Mouse (Mus musculus) kidney, embryonic 16.5 days (tissue): ENCODE results near the gene Sdf4. TPM values are rescaled to one million over a fixed set of nuclear protein-coding genes. Genes with fewer than 3 reads are reported as not detected.

Experiments used
- ATAC-seq: fragments of 200-750 bp; cut with Nextera tagmentation; 2 replicates; pipeline ENCODE4 v1.8.0; 2017; ENCODE audit warnings: moderate TSS enrichment; ENCODE audit not compliant: low FRiP score, low TSS enrichment
- H3K27ac ChIP-seq: fragments of 300-500 bp; sonication (generic); 2 replicates; pipeline ENCODE4 v1.5.1; 2014; ENCODE audit warnings: low read length
- H3K27me3 ChIP-seq: fragments of 300-500 bp; sonication (generic); 2 replicates; pipeline ENCODE4 v1.6.1; 2014; ENCODE audit warnings: low read length, control low read depth, mixed read lengths; ENCODE audit not compliant: insufficient read depth
- H3K36me3 ChIP-seq: fragments of 300-500 bp; sonication (generic); 2 replicates; pipeline ENCODE4 v1.6.1; 2014; ENCODE audit warnings: low read length, control low read depth, mixed read lengths; ENCODE audit not compliant: insufficient read depth
- H3K4me1 ChIP-seq: fragments of 300-500 bp; sonication (generic); 2 replicates; pipeline ENCODE4 v1.6.1; 2014; ENCODE audit warnings: low read length, control low read depth, mixed read lengths; ENCODE audit not compliant: insufficient read depth
- H3K4me2 ChIP-seq: fragments of 300-500 bp; sonication (generic); replicated peaks from 2 replicates; pipeline ENCODE4 v1.6.1; 2014; ENCODE audit warnings: low read depth, low read length
- H3K4me3 ChIP-seq: fragments of 300-500 bp; sonication (generic); 2 replicates; pipeline ENCODE4 v1.5.1; 2014; ENCODE audit warnings: mild to moderate bottlenecking, low read length
- H3K9ac ChIP-seq: fragments of 300-500 bp; sonication (generic); replicated peaks from 2 replicates; pipeline ENCODE4 v1.6.1; 2014; ENCODE audit warnings: low read length
- H3K9me3 ChIP-seq: fragments of 300-500 bp; sonication (generic); 2 replicates; pipeline ENCODE4 v1.6.1; 2016; ENCODE audit warnings: low read length, control low read depth
- WGBS: fragments of 180-500 bp; shearing (Covaris S2); extraction: QIAGEN DNeasy Blood & Tissue Kit; methylation state at CpG from one replicate; pipeline ENCODE4 v1.1.7; 2014; 5-methylcytosine and 5-hydroxymethylcytosine counted together
- polyA plus RNA-seq: library from polyadenylated mRNA; unstranded; fragments of >200 nt; fragmentation: Nextera tagmentation; extraction: Ambion mirVana; gene quantifications from 2 replicates; pipeline ENCODE4 v1.2.1, GENCODE M21; 2015

The Sdf4 gene
- polyA plus RNA-seq, 1 experiment from 2014 or later = 182 TPM

DNA sequence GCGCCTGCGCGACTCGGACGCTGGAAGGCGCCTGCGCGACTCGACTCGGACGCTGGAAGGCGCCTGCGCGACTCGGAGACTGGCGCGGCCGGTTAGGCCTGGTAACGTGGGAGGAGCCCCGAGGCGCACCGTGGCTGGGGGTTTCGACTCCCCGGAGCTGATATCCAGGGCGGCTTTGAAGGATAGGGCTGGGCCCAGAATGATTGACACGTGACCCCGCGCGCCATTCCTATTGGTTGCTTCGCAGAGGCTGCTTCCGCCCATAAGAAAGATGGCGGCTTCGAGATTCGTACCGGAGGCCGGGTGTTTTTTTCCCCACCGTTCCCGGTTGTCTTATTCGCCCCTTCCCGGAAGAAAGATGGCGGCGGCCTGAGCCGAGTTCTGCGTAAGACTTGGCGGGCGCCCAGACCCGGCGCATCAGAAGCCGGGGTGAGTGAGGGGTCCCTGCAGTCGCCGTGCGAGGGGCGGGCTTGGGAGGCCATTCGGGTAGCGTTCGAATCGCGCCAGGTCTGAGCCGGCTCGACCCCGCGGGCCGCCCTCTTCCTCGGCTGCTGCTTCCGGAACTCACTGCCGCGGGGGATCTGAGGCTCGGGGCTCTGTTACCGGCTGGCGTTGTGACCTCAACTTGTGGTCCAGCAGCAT, 355 bp downstream of the Sdf4 start:
- Histone ChIP-seq H3K27me3 (no peaks in the 10 kb centered on the region), H3K4me1 (peaks cover 24% of the 10 kb centered on the region), H3K9ac (peak overlapping the region; percentile 94), H3K36me3 (peaks cover 26% of the 10 kb centered on the region), H3K27ac (peak overlapping the region; percentile 94), H3K9me3 (no peaks in the 10 kb centered on the region), H3K4me3 (peak overlapping the region; percentile 91), H3K4me2 (peak overlapping the region; percentile 77)
- WGBS = under 1% methylated on average over 69 of the region's 70 CpGs
- ATAC-seq = peak; percentile 92

DNA sequence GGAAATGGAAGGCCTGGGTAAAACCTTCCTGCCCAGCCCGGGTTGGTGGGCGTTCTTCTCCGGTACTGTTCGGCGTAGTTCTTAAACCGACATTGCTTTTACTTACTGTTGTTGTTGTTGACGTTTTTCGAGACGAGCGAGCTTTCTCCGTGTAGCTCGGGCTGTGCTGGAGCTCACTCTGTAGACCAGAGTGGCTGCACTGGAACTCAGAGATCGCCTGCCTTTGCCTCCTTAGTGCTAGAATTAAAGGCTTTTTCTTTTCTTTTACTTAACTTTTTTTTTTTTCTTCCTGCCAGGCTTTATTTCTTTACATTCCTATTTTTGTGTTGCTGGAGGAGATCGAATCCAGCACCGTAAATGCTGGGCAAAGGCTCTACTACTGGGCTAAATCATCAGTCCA, 934 bp downstream of the Sdf4 start:
- H3K9ac ChIP-seq = peak overlapping the region; percentile 94
- peak overlapping the region; percentile 91 for H3K4me3 ChIP-seq
- peak overlapping the region; percentile 77 for H3K4me2 ChIP-seq
- H3K36me3 ChIP-seq = peaks cover 31% of the 10 kb centered on the region
- WGBS = 5% methylated on average over 15 of the region's 15 CpGs
- ATAC-seq = no peak
- no peaks in the 10 kb centered on the region for H3K9me3 ChIP-seq
- H3K4me1 ChIP-seq = peaks cover 24% of the 10 kb centered on the region
- H3K27ac ChIP-seq = peak overlapping the region; percentile 94
- no peaks in the 10 kb centered on the region for H3K27me3 ChIP-seq

DNA sequence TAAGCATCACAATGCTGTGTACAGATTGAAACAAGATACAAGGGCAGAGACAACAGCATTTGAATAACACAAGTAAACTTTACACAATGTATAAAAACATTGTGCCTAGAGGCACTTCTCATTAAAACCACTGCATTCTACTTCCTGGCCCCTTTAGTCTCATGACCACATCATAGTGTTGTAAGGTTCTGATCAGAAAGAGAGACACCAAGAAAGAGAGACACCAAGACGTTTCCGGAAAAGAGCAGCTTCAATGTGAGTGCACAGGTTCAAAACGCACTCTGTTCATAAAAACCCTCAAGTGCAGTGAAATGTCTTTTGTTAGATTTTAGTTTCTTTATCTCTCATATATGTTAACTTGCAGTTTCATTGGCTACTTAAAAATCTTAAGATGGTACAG, 11.4 kb downstream of the Sdf4 start:
- Histone ChIP-seq H3K27me3 (no peaks in the 10 kb centered on the region), H3K9ac (no peak overlapping the region), H3K27ac (no peak overlapping the region), H3K4me3 (no peak overlapping the region), H3K9me3 (no peaks in the 10 kb centered on the region), H3K4me2 (no peak overlapping the region), H3K4me1 (no peaks in the 10 kb centered on the region), H3K36me3 (peaks cover 82% of the 10 kb centered on the region)
- no peak for ATAC-seq
- 89% methylated on average over 3 of the region's 3 CpGs for WGBS

DNA sequence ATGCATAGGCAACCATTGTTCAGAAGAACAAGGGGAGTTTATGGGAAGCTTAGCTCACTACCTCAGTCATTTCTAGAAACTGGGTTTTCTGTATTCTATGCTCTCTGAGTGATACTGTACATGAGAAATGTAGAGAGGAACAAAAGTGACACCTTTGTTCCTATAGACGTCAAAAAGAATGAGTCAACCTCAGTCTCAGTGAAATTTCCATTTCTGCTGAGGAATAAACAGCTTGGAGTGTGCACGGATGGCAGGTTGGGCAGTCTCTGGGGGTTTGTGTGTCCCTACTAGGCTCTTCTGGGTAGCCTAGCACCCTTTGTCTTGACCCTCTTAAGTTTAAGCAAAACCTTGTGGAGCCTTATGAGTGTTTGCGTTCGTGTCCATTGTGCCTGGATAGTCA, 15.7 kb downstream of the Sdf4 start:
- Histone ChIP-seq H3K36me3 (peaks cover 80% of the 10 kb centered on the region), H3K4me3 (no peak overlapping the region), H3K27me3 (no peaks in the 10 kb centered on the region), H3K27ac (no peak overlapping the region), H3K4me1 (no peaks in the 10 kb centered on the region), H3K9ac (no peak overlapping the region), H3K4me2 (no peak overlapping the region), H3K9me3 (no peaks in the 10 kb centered on the region)
- ATAC-seq = no peak
- 94% methylated on average over 4 of the region's 4 CpGs for WGBS

DNA sequence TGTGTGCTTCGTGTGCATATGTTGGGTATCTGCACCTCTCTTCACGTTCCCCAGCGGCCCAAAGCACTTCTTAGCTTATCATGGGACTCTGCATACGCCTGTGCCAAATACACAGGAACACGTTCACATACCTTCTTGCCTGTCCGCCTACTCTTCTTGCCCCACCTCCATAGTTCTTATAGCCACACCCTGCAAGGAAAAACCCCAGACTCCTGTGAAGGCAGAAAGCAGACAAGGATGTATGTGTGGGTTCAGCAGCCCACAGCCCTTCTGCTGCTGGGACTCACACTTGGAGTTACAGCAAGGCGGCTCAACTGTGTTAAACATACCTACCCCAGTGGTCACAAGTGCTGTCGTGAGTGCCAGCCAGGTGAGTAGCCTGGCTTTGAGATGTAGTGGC, 21.0 kb downstream of the Sdf4 start, which contains the start of gene Tnfrsf4:
Gene Tnfrsf4, plus strand, starts transcription at position 207 of the 400 bp plus-strand sequence.
- Histone ChIP-seq H3K4me1 (no peaks in the 10 kb centered on the region), H3K27me3 (no peaks in the 10 kb centered on the region), H3K4me3 (no peak within 1 kb of the TSS), H3K4me2 (no peak within 1 kb of the TSS), H3K36me3 (peaks cover 43% of the 10 kb centered on the region), H3K27ac (no peak within 1 kb of the TSS), H3K9ac (no peak within 1 kb of the TSS), H3K9me3 (no peaks in the 10 kb centered on the region)
- no peak for ATAC-seq
- 80% methylated on average over 8 of the region's 8 CpGs for WGBS

DNA sequence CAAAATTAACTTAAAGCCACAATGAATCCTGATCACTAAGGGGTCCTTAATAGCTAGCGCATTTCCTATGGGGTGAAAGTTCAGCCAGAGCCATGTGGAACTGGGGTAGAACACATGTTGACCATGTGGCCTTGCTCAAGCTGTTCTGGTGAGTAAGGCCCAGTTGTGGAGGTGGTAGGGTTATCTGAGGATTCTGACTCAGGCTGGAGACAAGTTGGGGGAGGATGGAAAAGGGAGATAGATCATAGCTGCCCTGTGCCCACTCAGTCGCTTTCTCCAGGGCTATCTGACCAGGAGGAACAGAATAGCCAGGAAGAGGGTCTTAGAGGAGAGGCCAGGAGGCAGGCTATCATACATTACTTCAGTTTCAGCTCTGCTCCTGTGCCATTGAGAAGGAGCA, 21.8 kb downstream of the Sdf4 start:
- Histone ChIP-seq H3K4me1 (no peaks in the 10 kb centered on the region), H3K36me3 (peaks cover 35% of the 10 kb centered on the region), H3K4me3 (no peak overlapping the region), H3K9ac (no peak overlapping the region), H3K9me3 (no peaks in the 10 kb centered on the region), H3K4me2 (no peak overlapping the region), H3K27me3 (no peaks in the 10 kb centered on the region), H3K27ac (no peak overlapping the region)
- 95% methylated on average over 2 of the region's 2 CpGs for WGBS
- no peak for ATAC-seq

DNA sequence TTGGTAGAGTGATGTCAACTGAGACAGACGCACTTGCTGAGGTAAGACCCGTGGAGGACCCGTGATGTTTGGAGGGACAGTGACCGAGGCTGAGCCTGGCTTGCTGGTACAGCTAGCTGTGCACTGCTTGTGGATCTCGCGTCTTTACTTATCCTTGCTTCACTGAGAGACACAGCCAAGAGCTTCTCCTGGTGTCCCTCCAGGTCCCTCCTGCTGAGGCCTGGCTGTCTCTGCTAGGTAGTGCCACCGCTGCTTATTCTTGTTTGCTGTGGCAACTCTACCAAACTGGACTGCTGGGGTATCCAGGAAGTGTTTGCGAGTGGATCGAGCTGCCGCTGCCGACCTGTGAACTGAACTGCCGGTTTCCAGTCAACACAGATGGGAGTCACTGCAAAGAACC, 27.1 kb downstream of the Sdf4 start:
- Histone ChIP-seq H3K4me2 (no peak overlapping the region), H3K36me3 (0 out of 2 replicates have a peak, but pooled peaks cover 8% of the 10 kb centered on the region), H3K4me1 (no peaks in the 10 kb centered on the region), H3K4me3 (no peak overlapping the region), H3K27me3 (no peaks in the 10 kb centered on the region), H3K27ac (no peak overlapping the region), H3K9ac (no peak overlapping the region), H3K9me3 (no peaks in the 10 kb centered on the region)
- ATAC-seq = no peak
- 88% methylated on average over 12 of the region's 12 CpGs for WGBS

DNA sequence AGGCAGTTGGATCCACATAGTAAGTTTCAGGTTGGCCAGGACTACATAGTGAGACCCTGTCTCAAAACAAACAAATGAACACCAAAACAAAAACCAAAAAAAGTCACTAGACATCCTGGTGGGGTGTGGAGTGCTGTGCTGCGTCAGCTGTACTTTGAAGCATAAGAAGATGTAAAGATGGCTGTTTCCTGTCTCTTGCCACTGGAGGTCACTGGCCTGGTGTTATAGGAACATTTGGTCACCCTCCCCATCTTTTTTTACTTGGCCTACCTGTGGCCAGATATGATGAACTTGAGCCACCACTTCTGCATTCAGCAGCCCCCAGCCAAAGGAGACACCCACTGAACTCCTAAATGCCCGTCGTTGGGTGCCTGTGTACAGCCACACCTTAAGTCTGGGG, 28.7 kb downstream of the Sdf4 start:
- Histone ChIP-seq H3K4me3 (no peak overlapping the region), H3K36me3 (0 out of 2 replicates have a peak, but pooled peaks cover 3% of the 10 kb centered on the region), H3K9ac (no peak overlapping the region), H3K27ac (no peak overlapping the region), H3K4me2 (no peak overlapping the region), H3K9me3 (no peaks in the 10 kb centered on the region), H3K27me3 (no peaks in the 10 kb centered on the region), H3K4me1 (peaks cover 7% of the 10 kb centered on the region; the same call in 1 of the 2 replicates)
- no peak for ATAC-seq
- WGBS = 71% methylated on average over 3 of the region's 3 CpGs

DNA sequence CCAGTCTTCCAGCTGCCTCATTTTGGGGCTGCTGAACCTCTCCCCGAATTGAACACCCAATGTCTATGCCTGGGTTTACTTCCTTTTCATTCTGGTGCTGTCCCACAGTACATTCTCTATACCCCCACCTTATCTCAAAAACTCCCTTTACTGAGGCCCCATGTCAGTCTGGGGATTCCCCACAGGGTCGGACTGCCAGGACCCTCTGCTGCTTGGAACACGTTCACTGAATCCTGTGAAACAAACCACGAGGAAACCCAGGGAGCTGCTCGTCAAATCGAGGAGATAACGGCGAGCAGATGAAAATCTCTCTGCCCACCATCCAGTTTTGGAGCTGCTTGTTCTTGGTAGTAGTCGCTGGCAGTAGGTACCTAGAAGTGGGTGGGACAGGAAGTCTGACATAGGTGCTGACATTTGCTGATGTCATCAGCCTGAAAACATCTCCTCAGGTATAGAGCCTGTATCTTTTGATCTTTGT, 29.3 kb downstream of the Sdf4 start:
- no peak for ATAC-seq
- peaks cover 7% of the 10 kb centered on the region; the same call in 1 of the 2 replicates for H3K4me1 ChIP-seq
- no peak overlapping the region for H3K9ac ChIP-seq
- no peaks in the 10 kb centered on the region for H3K27me3 ChIP-seq
- H3K4me2 ChIP-seq = no peak overlapping the region
- no peaks in the 10 kb centered on the region for H3K9me3 ChIP-seq
- H3K27ac ChIP-seq = no peak overlapping the region
- no peak overlapping the region for H3K4me3 ChIP-seq
- 72% methylated on average over 9 of the region's 9 CpGs for WGBS
- 0 out of 2 replicates have a peak, but pooled peaks cover 4% of the 10 kb centered on the region for H3K36me3 ChIP-seq

DNA sequence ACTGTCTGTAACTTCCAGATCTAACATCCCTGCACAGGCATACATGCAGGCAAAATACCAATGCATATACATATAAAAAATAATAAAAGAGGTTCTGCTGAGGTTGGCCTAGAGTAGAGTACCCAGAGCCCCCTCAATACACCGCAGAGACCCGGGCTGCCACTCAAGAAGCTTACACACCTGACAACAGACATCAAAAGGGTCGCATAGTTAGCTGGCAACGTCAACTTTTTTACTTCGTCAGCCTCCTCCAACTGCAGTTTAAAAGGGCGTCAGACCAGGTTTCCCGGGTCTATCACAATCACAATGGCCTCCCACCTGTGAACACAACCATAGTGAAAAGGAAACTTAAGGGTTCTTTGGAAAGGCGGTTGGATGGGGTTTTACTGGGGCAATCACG, 30.8 kb downstream of the Sdf4 start:
- no peak overlapping the region for H3K4me3 ChIP-seq
- peaks cover 16% of the 10 kb centered on the region; the same call in 1 of the 2 replicates for H3K36me3 ChIP-seq
- no peak overlapping the region for H3K4me2 ChIP-seq
- H3K9me3 ChIP-seq = no peaks in the 10 kb centered on the region
- no peak overlapping the region for H3K9ac ChIP-seq
- ATAC-seq = no peak
- H3K27ac ChIP-seq = no peak overlapping the region
- peaks cover 7% of the 10 kb centered on the region; the same call in 1 of the 2 replicates for H3K4me1 ChIP-seq
- 86% methylated on average over 9 of the region's 9 CpGs for WGBS
- no peaks in the 10 kb centered on the region for H3K27me3 ChIP-seq
